Mouse (Mus musculus): Measurements from ENCODE around the gene Rictor.
"Not testable (repeated sequence)": the region's sequence is repeated elsewhere in the genome, so short reads cannot be mapped to it uniquely, and the experiment has no call there.

Gene Rictor

GRCm38 (mm10) chr15:6733076-6733475 is 24.9 kb downstream of the Rictor start:
- DNase-seq (ENCODE audit: low spot score in 2 of 2): no peak

GRCm38 (mm10) chr15:6739180-6739579 is 31.0 kb downstream of the Rictor start:
- DNase-seq (ENCODE audit: low spot score in 2 of 2): no peak

GRCm38 (mm10) chr15:6742337-6743025 is 34.3 kb downstream of the Rictor start:
- DNase-seq (ENCODE audit: low spot score in 2 of 2): no peak

- no peak for DNase-seq (ENCODE audit: low spot score in 2 of 2)
Observed at GRCm38 (mm10) chr15:6743723-6744122, 35.5 kb downstream of the Rictor start.

GRCm38 (mm10) chr15:6746301-6746983 is 38.3 kb downstream of the Rictor start:
- DNase-seq (ENCODE audit: low spot score in 2 of 2): not testable (repeated sequence)

GRCm38 (mm10) chr15:6747001-6747400 is 38.8 kb downstream of the Rictor start:
- no peak for DNase-seq (ENCODE audit: low spot score in 2 of 2)

- no peak for DNase-seq (ENCODE audit: low spot score in 2 of 2)
Observed at GRCm38 (mm10) chr15:6754400-6754799, 46.2 kb downstream of the Rictor start.

- DNase-seq (ENCODE audit: low spot score in 2 of 2): no peak
Observed at GRCm38 (mm10) chr15:6772265-6772664, 64.1 kb downstream of the Rictor start.

- no peak for DNase-seq (ENCODE audit: low spot score in 2 of 2)
Observed at GRCm38 (mm10) chr15:6786212-6786611, 78.0 kb downstream of the Rictor start.

- no peak for DNase-seq (ENCODE audit: low spot score in 2 of 2)
Observed at GRCm38 (mm10) chr15:6787236-6787635, 79.1 kb downstream of the Rictor start.

- no peak for DNase-seq (ENCODE audit: low spot score in 2 of 2)
Observed at GRCm38 (mm10) chr15:6790011-6790410, 81.8 kb downstream of the Rictor start.

GRCm38 (mm10) chr15:6791648-6792047 is 83.5 kb downstream of the Rictor start:
- no peak for DNase-seq (ENCODE audit: low spot score in 2 of 2)

GRCm38 (mm10) chr15:6792846-6793245 is 84.7 kb downstream of the Rictor start:
- DNase-seq (ENCODE audit: low spot score in 2 of 2): no peak

GRCm38 (mm10) chr15:6801212-6801611 is 93.0 kb downstream of the Rictor start:
- not testable (repeated sequence) for DNase-seq (ENCODE audit: low spot score in 2 of 2)

- DNase-seq (ENCODE audit: low spot score in 2 of 2): no peak
Observed at GRCm38 (mm10) chr15:6815807-6816206, 107.6 kb downstream of the Rictor start.

- DNase-seq (ENCODE audit: low spot score in 2 of 2): no peak
Observed at GRCm38 (mm10) chr15:6840199-6840598, 132.0 kb downstream of the Rictor start.

- no peak for DNase-seq (ENCODE audit: low spot score in 2 of 2)
Observed at GRCm38 (mm10) chr15:6849851-6850250, 141.7 kb downstream of the Rictor start.

All from right cerebral cortex, postnatal 10 days (tissue).